Mouse (Mus musculus): Measurements from ENCODE around the gene Gm19668. TPM values are rescaled to one million over a fixed set of nuclear protein-coding genes. Genes with fewer than 3 reads are reported as not detected.
"Not testable (repeated sequence)": the region's sequence is repeated elsewhere in the genome, so short reads cannot be mapped to it uniquely, and the experiment has no call there.

Gene Gm19668
- polyA plus RNA-seq, 1 experiment from 2014 or later: not detected

GRCm38 (mm10) chr10:77783396-77783795 is 15.5 kb downstream of the Gm19668 start:
- not testable (repeated sequence) for ATAC-seq (ENCODE audit: low read depth)
- 45% methylated on average over 1 of the region's 3 CpGs for WGBS (ENCODE audit: insufficient replicate concordance)

GRCm38 (mm10) chr10:77782442-77782841 is 16.5 kb downstream of the Gm19668 start, which contains the start of gene Gm3250:
TSS of gene Gm3250 (minus strand) at chr10:77782542.
- H3K9ac ChIP-seq (ENCODE audit: low read depth, low read length); H3K27me3 ChIP-seq (ENCODE audit: control insufficient read depth, insufficient read depth, low read depth, low read length); H3K36me3 ChIP-seq (ENCODE audit: control insufficient read depth, insufficient read depth); H3K4me1 ChIP-seq (ENCODE audit: control insufficient read depth, low read depth, low read length); H3K4me3 ChIP-seq (ENCODE audit: low read depth, low read length); H3K27ac ChIP-seq (ENCODE audit: low read length); H3K9me3 ChIP-seq (replicated peaks; ENCODE audit: control insufficient read depth, low read length); ATAC-seq (ENCODE audit: low read depth); H3K4me2 ChIP-seq (ENCODE audit: low read depth, low read length): not testable (repeated sequence)
- 50% methylated on average over 1 of the region's 1 CpGs for WGBS (ENCODE audit: insufficient replicate concordance)

More at GRCm38 (mm10) chr10:77783396-77783795, 15.5 kb downstream of the Gm19668 start:
- not testable (repeated sequence) for H3K4me2 ChIP-seq (ENCODE audit: low read depth, low read length); H3K27me3 ChIP-seq (ENCODE audit: control insufficient read depth, insufficient read depth, low read depth, low read length); H3K4me1 ChIP-seq (ENCODE audit: control insufficient read depth, low read depth, low read length); H3K36me3 ChIP-seq (ENCODE audit: control insufficient read depth, insufficient read depth); H3K4me3 ChIP-seq (ENCODE audit: low read depth, low read length); H3K9ac ChIP-seq (ENCODE audit: low read depth, low read length); H3K27ac ChIP-seq (ENCODE audit: low read length); H3K9me3 ChIP-seq (replicated peaks; ENCODE audit: control insufficient read depth, low read length)

- H3K27ac ChIP-seq (ENCODE audit: low read length); H3K9me3 ChIP-seq (replicated peaks; ENCODE audit: control insufficient read depth, low read length): not testable (repeated sequence)
- WGBS (ENCODE audit: insufficient replicate concordance): 57% methylated on average over 1 of the region's 1 CpGs
These were observed 22.1 kb downstream of the Gm19668 start, which contains the start of gene Gm7138 for GRCm38 (mm10) chr10:77776844-77777243. TSS of gene Gm7138 (minus strand) at chr10:77776944.

GRCm38 (mm10) chr10:77772142-77772541 is 26.8 kb downstream of the Gm19668 start:
- not testable (repeated sequence) for H3K4me1 ChIP-seq (ENCODE audit: control insufficient read depth, low read depth, low read length); H3K27me3 ChIP-seq (ENCODE audit: control insufficient read depth, insufficient read depth, low read depth, low read length); H3K9ac ChIP-seq (ENCODE audit: low read depth, low read length); H3K27ac ChIP-seq (ENCODE audit: low read length); H3K9me3 ChIP-seq (replicated peaks; ENCODE audit: control insufficient read depth, low read length); ATAC-seq (ENCODE audit: low read depth); H3K4me2 ChIP-seq (ENCODE audit: low read depth, low read length); H3K36me3 ChIP-seq (ENCODE audit: control insufficient read depth, insufficient read depth); H3K4me3 ChIP-seq (ENCODE audit: low read depth, low read length)
- WGBS (ENCODE audit: insufficient replicate concordance): 50% methylated on average over 1 of the region's 3 CpGs

More at GRCm38 (mm10) chr10:77776844-77777243, 22.1 kb downstream of the Gm19668 start, which contains the start of gene Gm7138:
- H3K4me3 ChIP-seq (ENCODE audit: low read depth, low read length); H3K36me3 ChIP-seq (ENCODE audit: control insufficient read depth, insufficient read depth); H3K4me1 ChIP-seq (ENCODE audit: control insufficient read depth, low read depth, low read length); H3K27me3 ChIP-seq (ENCODE audit: control insufficient read depth, insufficient read depth, low read depth, low read length); H3K4me2 ChIP-seq (ENCODE audit: low read depth, low read length); ATAC-seq (ENCODE audit: low read depth); H3K9ac ChIP-seq (ENCODE audit: low read depth, low read length): not testable (repeated sequence)

- not testable (repeated sequence) for ATAC-seq (ENCODE audit: low read depth); H3K4me3 ChIP-seq (ENCODE audit: low read depth, low read length); H3K36me3 ChIP-seq (ENCODE audit: control insufficient read depth, insufficient read depth); H3K27me3 ChIP-seq (ENCODE audit: control insufficient read depth, insufficient read depth, low read depth, low read length); H3K27ac ChIP-seq (ENCODE audit: low read length); H3K4me1 ChIP-seq (ENCODE audit: control insufficient read depth, low read depth, low read length); H3K9me3 ChIP-seq (replicated peaks; ENCODE audit: control insufficient read depth, low read length); H3K4me2 ChIP-seq (ENCODE audit: low read depth, low read length); H3K9ac ChIP-seq (ENCODE audit: low read depth, low read length)
- no CpG with 5 or more reads among the region's 1 CpGs for WGBS (ENCODE audit: insufficient replicate concordance)
These were observed 27.7 kb downstream of the Gm19668 start, which contains the start of gene Gm3238 for GRCm38 (mm10) chr10:77771225-77771624. TSS of gene Gm3238 (minus strand) at chr10:77771325.

GRCm38 (mm10) chr10:77769727-77770126 is 29.2 kb downstream of the Gm19668 start:
- ATAC-seq (ENCODE audit: low read depth): no peak
- Histone ChIP-seq H3K4me3 (ENCODE audit: low read depth, low read length) (no peak overlapping the region), H3K4me1 (ENCODE audit: control insufficient read depth, low read depth, low read length) (no peaks in the 10 kb centered on the region), H3K27me3 (ENCODE audit: control insufficient read depth, insufficient read depth, low read depth, low read length) (no peaks in the 10 kb centered on the region), H3K36me3 (ENCODE audit: control insufficient read depth, insufficient read depth) (no peaks in the 10 kb centered on the region), H3K4me2 (ENCODE audit: low read depth, low read length) (no peak overlapping the region), H3K27ac (ENCODE audit: low read length) (no peak overlapping the region), H3K9ac (ENCODE audit: low read depth, low read length) (no peak overlapping the region), H3K9me3 (replicated peaks; ENCODE audit: control insufficient read depth, low read length) (no peaks in the 10 kb centered on the region)
- 67% methylated on average over 1 of the region's 1 CpGs for WGBS (ENCODE audit: insufficient replicate concordance)

- not testable (repeated sequence) for H3K9me3 ChIP-seq (replicated peaks; ENCODE audit: control insufficient read depth, low read length); H3K27ac ChIP-seq (ENCODE audit: low read length); H3K4me1 ChIP-seq (ENCODE audit: control insufficient read depth, low read depth, low read length); H3K36me3 ChIP-seq (ENCODE audit: control insufficient read depth, insufficient read depth); ATAC-seq (ENCODE audit: low read depth); H3K4me3 ChIP-seq (ENCODE audit: low read depth, low read length); H3K27me3 ChIP-seq (ENCODE audit: control insufficient read depth, insufficient read depth, low read depth, low read length); H3K4me2 ChIP-seq (ENCODE audit: low read depth, low read length); H3K9ac ChIP-seq (ENCODE audit: low read depth, low read length)
- no CpG with 5 or more reads among the region's 1 CpGs for WGBS (ENCODE audit: insufficient replicate concordance)
These were observed 39.4 kb downstream of the Gm19668 start, which contains the start of gene Gm3233 for GRCm38 (mm10) chr10:77759582-77759981. TSS of gene Gm3233 (minus strand) at chr10:77759682.

GRCm38 (mm10) chr10:77753448-77753847 is 45.5 kb downstream of the Gm19668 start:
- Histone ChIP-seq H3K4me2 (ENCODE audit: low read depth, low read length) (no peak overlapping the region), H3K9ac (ENCODE audit: low read depth, low read length) (no peak overlapping the region), H3K27ac (ENCODE audit: low read length) (no peak overlapping the region), H3K27me3 (ENCODE audit: control insufficient read depth, insufficient read depth, low read depth, low read length) (no peaks in the 10 kb centered on the region), H3K4me1 (ENCODE audit: control insufficient read depth, low read depth, low read length) (no peaks in the 10 kb centered on the region), H3K36me3 (ENCODE audit: control insufficient read depth, insufficient read depth) (no peaks in the 10 kb centered on the region), H3K4me3 (ENCODE audit: low read depth, low read length) (no peak overlapping the region), H3K9me3 (replicated peaks; ENCODE audit: control insufficient read depth, low read length) (no peaks in the 10 kb centered on the region)
- ATAC-seq (ENCODE audit: low read depth): no peak

GRCm38 (mm10) chr10:77752312-77752711 is 46.6 kb downstream of the Gm19668 start:
- not testable (repeated sequence) for H3K9me3 ChIP-seq (replicated peaks; ENCODE audit: control insufficient read depth, low read length); H3K4me1 ChIP-seq (ENCODE audit: control insufficient read depth, low read depth, low read length); ATAC-seq (ENCODE audit: low read depth); H3K9ac ChIP-seq (ENCODE audit: low read depth, low read length); H3K36me3 ChIP-seq (ENCODE audit: control insufficient read depth, insufficient read depth); H3K4me2 ChIP-seq (ENCODE audit: low read depth, low read length); H3K27ac ChIP-seq (ENCODE audit: low read length); H3K27me3 ChIP-seq (ENCODE audit: control insufficient read depth, insufficient read depth, low read depth, low read length); H3K4me3 ChIP-seq (ENCODE audit: low read depth, low read length)
- 41% methylated on average over 3 of the region's 3 CpGs for WGBS (ENCODE audit: insufficient replicate concordance)
